Mouse (Mus musculus) intestine, embryonic 14.5 days (tissue): ENCODE measurements at regions not wholly inside any gene's neighbourhood (a gene's known extent, or its start where the extent isn't known, plus 50 kb on each side); places are given as distances from the start of the nearest gene placed in this dataset.

Experiments
- ATAC-seq: fragments of 200-750 bp; cut with Nextera tagmentation; replicated peaks from 2 replicates; pipeline ENCODE4 v1.8.0; 2017; ENCODE audit warnings: low read depth, moderate number of reproducible peaks, moderate TSS enrichment, moderate library complexity; ENCODE audit not compliant: low FRiP score, low TSS enrichment
- DNase-seq: peaks from one replicate; pipeline ENCODE4 v3.0.0-alpha.2; 2018; ENCODE audit warnings: low spot score
- H3K27ac ChIP-seq: fragments of 300-500 bp; sonication (generic); 2 replicates; pipeline ENCODE4 v1.5.1; 2014; ENCODE audit warnings: low read depth, mild to moderate bottlenecking, control low read depth
- H3K27me3 ChIP-seq: fragments of 300-500 bp; sonication (generic); replicated peaks from 2 replicates; pipeline ENCODE4 v1.6.1; 2014; ENCODE audit warnings: low read length, control low read depth; ENCODE audit not compliant: control insufficient read depth, insufficient read depth
- H3K36me3 ChIP-seq: fragments of 300-500 bp; sonication (generic); 2 replicates; pipeline ENCODE4 v1.6.1; 2014; ENCODE audit warnings: low read length, control low read depth; ENCODE audit not compliant: control insufficient read depth, insufficient read depth
- H3K4me1 ChIP-seq: fragments of 300-500 bp; sonication (generic); replicated peaks from 2 replicates; pipeline ENCODE4 v1.6.1; 2014; ENCODE audit warnings: low read length, control low read depth, mixed read lengths; ENCODE audit not compliant: control insufficient read depth, insufficient read depth
- H3K4me2 ChIP-seq: fragments of 300-500 bp; sonication (generic); 2 replicates; pipeline ENCODE4 v1.6.1; 2014; ENCODE audit warnings: low read length
- H3K4me3 ChIP-seq: fragments of 300-500 bp; sonication (generic); 2 replicates; pipeline ENCODE4 v1.5.1; 2014; ENCODE audit warnings: low read depth, low read length, control low read depth, mixed read lengths
- H3K9ac ChIP-seq: fragments of 300-500 bp; sonication (generic); 2 replicates; pipeline ENCODE4 v1.6.1; 2014; ENCODE audit warnings: mild to moderate bottlenecking, low read length
- H3K9me3 ChIP-seq: fragments of 300-500 bp; sonication (generic); 2 replicates; pipeline ENCODE4 v1.6.1; 2016; ENCODE audit warnings: low read length, control low read depth; ENCODE audit not compliant: control insufficient read depth
- WGBS: fragments of 180-500 bp; shearing (Covaris S2); extraction: QIAGEN DNeasy Blood & Tissue Kit; methylation state at CpG from one replicate; pipeline ENCODE4 v1.1.7; 2014; 5-methylcytosine and 5-hydroxymethylcytosine counted together

GRCm38 (mm10) chr3:20590143-20590542 is 223.2 kb upstream of the Agtr1b start:
- H3K27me3 ChIP-seq, result no peaks in the 10 kb centered on the region
- H3K4me2 ChIP-seq, result no peak overlapping the region
- DNase-seq, result peak; percentile 52
- 36% methylated on average over 2 of the region's 2 CpGs for WGBS
- H3K9me3 ChIP-seq, result no peaks in the 10 kb centered on the region
- ATAC-seq, result no peak
- no peak overlapping the region for H3K27ac ChIP-seq
- no peaks in the 10 kb centered on the region for H3K36me3 ChIP-seq
- no peak overlapping the region for H3K9ac ChIP-seq
- H3K4me1 ChIP-seq, result no peaks in the 10 kb centered on the region
- H3K4me3 ChIP-seq, result no peak overlapping the region

GRCm38 (mm10) chr3:20551563-20551962 is 184.6 kb upstream of the Agtr1b start:
- H3K27ac ChIP-seq, result no peak overlapping the region
- H3K36me3 ChIP-seq, result no peaks in the 10 kb centered on the region
- no peaks in the 10 kb centered on the region for H3K9me3 ChIP-seq
- no peak overlapping the region for H3K4me2 ChIP-seq
- no peaks in the 10 kb centered on the region for H3K4me1 ChIP-seq
- no peak overlapping the region for H3K4me3 ChIP-seq
- DNase-seq (no peak), ATAC-seq (no peak)
- H3K9ac ChIP-seq, result no peak overlapping the region
- WGBS, result 36% methylated on average over 2 of the region's 2 CpGs
- no peaks in the 10 kb centered on the region for H3K27me3 ChIP-seq

GRCm38 (mm10) chr3:20543991-20544390 is 177.0 kb upstream of the Agtr1b start:
- Histone ChIP-seq H3K4me2 (no peak overlapping the region), H3K9me3 (peaks cover 7% of the 10 kb centered on the region; the same call in 1 of the 2 replicates), H3K9ac (no peak overlapping the region), H3K36me3 (no peaks in the 10 kb centered on the region), H3K27me3 (no peaks in the 10 kb centered on the region), H3K4me1 (no peaks in the 10 kb centered on the region), H3K27ac (no peak overlapping the region), H3K4me3 (no peak overlapping the region)
- no peak for ATAC-seq
- WGBS, result 71% methylated on average over 7 of the region's 7 CpGs
- DNase-seq, result no peak

- Histone ChIP-seq H3K4me2 (no peak overlapping the region), H3K9ac (no peak overlapping the region), H3K36me3 (no peaks in the 10 kb centered on the region), H3K4me1 (no peaks in the 10 kb centered on the region), H3K27me3 (no peaks in the 10 kb centered on the region), H3K27ac (no peak overlapping the region), H3K4me3 (no peak overlapping the region), H3K9me3 (peaks cover 7% of the 10 kb centered on the region; the same call in 1 of the 2 replicates)
- ATAC-seq, result no peak
- DNase-seq, result no peak
- 44% methylated on average over 4 of the region's 4 CpGs for WGBS
Measured at GRCm38 (mm10) chr3:20538492-20539004, 171.6 kb upstream of the Agtr1b start.

- 49% methylated on average over 6 of the region's 6 CpGs for WGBS
- no peak for ATAC-seq
- no peak overlapping the region for H3K4me3 ChIP-seq
- no peak for DNase-seq
- no peaks in the 10 kb centered on the region for H3K36me3 ChIP-seq
- no peak overlapping the region for H3K9ac ChIP-seq
- H3K4me1 ChIP-seq, result no peaks in the 10 kb centered on the region
- H3K27me3 ChIP-seq, result no peaks in the 10 kb centered on the region
- no peaks in the 10 kb centered on the region for H3K9me3 ChIP-seq
- H3K27ac ChIP-seq, result no peak overlapping the region
- no peak overlapping the region for H3K4me2 ChIP-seq
Measured at GRCm38 (mm10) chr3:20520738-20521137, 153.8 kb upstream of the Agtr1b start.

GRCm38 (mm10) chr3:20509192-20509591 is 142.2 kb upstream of the Agtr1b start:
- DNase-seq, result peak; percentile 89
- WGBS, result 0% methylated on average over 2 of the region's 2 CpGs

GRCm38 (mm10) chr3:20505546-20505945 is 138.6 kb upstream of the Agtr1b start:
- Histone ChIP-seq H3K4me3 (no peak overlapping the region), H3K9me3 (peaks cover 3% of the 10 kb centered on the region; the same call in 1 of the 2 replicates), H3K27ac (no peak overlapping the region), H3K36me3 (no peaks in the 10 kb centered on the region), H3K27me3 (no peaks in the 10 kb centered on the region), H3K4me1 (no peaks in the 10 kb centered on the region), H3K4me2 (no peak overlapping the region), H3K9ac (no peak overlapping the region)
- no peak for DNase-seq
- WGBS, result 86% methylated on average over 5 of the region's 5 CpGs
- ATAC-seq, result no peak

More at GRCm38 (mm10) chr3:20509192-20509591, 142.2 kb upstream of the Agtr1b start:
- no peak overlapping the region for H3K4me2 ChIP-seq
- ATAC-seq, result peak; percentile 85
- H3K36me3 ChIP-seq, result no peaks in the 10 kb centered on the region
- no peaks in the 10 kb centered on the region for H3K27me3 ChIP-seq
- H3K27ac ChIP-seq, result no peak overlapping the region
- no peak overlapping the region for H3K9ac ChIP-seq
- H3K4me3 ChIP-seq, result no peak overlapping the region
- no peaks in the 10 kb centered on the region for H3K9me3 ChIP-seq
- no peaks in the 10 kb centered on the region for H3K4me1 ChIP-seq
